Mouse (Mus musculus) E14TG2a.4 (cell line): ENCODE data around the gene Arsg.

Source experiments
- CTCF ChIP-seq: conservative IDR thresholded peaks from 2 replicates; pipeline ENCODE4 v1.5.1; 2014; ENCODE audit warnings: low read length
- NANOG ChIP-seq: IDR thresholded peaks from 2 replicates; pipeline ENCODE4 v1.6.1; 2014; ENCODE audit warnings: borderline replicate concordance, low read length, mixed read lengths
- POU5F1 ChIP-seq: IDR thresholded peaks from 2 replicates; pipeline ENCODE4 v1.6.1; 2014; ENCODE audit warnings: low read length, borderline replicate concordance

- TF ChIP-seq CTCF = no peak
- TF ChIP-seq POU5F1 = no peak
- no peak for TF ChIP-seq NANOG
These were observed 137.7 kb downstream of the Arsg start for GRCm38 (mm10) chr11:109610795-109611302.
